Mouse (Mus musculus) mature B cell (primary cell): ENCODE results near the gene Slc38a4.

Experiments used
- in situ Hi-C: fragments of 300-500 bp; cut with MboI; formaldehyde crosslinking; loops from 2 replicates; pipeline ENCODE4 v1.14.3; 2019

Gene Slc38a4

DNA sequence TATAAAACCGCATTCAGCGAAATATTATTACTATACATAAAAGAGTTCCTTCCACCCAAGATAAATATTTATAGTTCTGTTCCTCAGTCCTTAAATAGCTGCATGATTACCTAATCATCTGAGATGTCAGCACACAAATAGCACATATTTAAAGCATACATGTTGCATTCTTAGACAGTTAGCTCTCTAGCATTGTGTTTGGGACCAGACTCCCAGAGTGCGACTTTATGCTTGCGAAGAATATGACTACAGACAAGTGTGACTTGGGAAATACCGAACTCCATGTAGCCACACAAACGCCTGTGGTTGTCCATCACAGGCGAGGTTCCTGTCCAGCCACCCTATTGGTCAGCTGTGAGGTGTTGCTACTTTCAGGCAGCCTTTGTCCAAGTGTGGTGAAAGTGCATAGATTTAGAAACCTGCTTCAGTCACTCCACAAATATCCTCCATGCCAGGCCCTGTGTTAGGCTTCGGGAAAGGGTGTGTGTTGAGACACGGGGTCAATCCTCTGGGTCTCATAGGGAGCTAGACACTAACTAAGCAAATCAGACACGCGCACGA, 40.6 kb downstream of the Slc38a4 start:
- in situ Hi-C loops, result no loop called here

GRCm38 (mm10) chr15:97011599-97012372, 44.0 kb downstream of the Slc38a4 start:
- in situ Hi-C loops, result no loop called here

- in situ Hi-C loops, result no loop called here
These were observed 46.5 kb downstream of the Slc38a4 start for GRCm38 (mm10) chr15:97009271-97009670.

- in situ Hi-C loops, result no loop called here
These were observed 50.0 kb downstream of the Slc38a4 start for GRCm38 (mm10) chr15:97005631-97006234.

- in situ Hi-C loops, result no loop called here
These were observed 51.3 kb downstream of the Slc38a4 start for GRCm38 (mm10) chr15:97004525-97004867.

GRCm38 (mm10) chr15:97003851-97004524, 51.8 kb downstream of the Slc38a4 start:
- in situ Hi-C loops, result no loop called here

DNA sequence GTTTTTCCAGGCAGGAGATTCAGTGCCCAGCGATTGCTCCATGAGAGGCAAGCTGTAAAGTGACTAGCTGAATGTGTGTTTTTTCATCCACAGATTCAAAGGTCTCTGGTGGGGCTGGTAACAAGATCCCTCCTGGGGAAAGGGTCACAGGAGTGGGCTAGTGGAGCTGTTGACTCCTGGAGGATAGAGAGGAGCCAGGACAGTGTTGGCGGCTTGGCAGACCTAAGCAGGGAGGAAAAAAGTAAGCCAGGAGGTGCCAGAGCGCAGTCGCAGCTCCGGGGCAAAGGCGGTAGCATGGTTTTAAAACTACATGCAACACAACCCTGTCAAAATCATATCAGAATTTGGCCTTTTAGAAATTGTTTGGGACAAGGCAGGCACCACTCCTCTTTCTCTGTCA, 52.6 kb downstream of the Slc38a4 start:
- in situ Hi-C loops, result no loop called here

DNA sequence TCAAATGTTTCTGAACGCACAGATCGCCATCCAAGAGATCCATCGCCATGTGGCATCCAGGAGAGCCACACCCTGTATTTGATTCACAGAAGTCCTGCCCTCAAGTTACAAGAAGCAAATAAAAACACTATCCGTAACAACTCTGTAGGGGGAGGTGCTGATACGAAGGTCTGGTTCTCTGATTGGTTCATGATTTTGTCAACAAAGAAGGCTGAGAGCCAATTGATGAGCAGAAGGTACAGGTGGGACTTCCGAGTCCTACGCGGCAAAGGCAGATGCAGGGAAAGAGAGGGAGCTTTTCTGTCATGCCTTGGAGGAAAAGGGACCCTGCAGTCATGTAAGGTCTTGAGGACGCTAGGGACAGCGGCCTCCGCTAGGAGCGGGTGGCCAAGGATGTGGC, 53.0 kb downstream of the Slc38a4 start:
- in situ Hi-C loops, result no loop called here

- in situ Hi-C loops, result no loop called here
These were observed 53.9 kb downstream of the Slc38a4 start for GRCm38 (mm10) chr15:97001886-97002285.

- in situ Hi-C loops, result no loop called here
These were observed 54.3 kb downstream of the Slc38a4 start for GRCm38 (mm10) chr15:97001416-97001815.

GRCm38 (mm10) chr15:97000319-97001251, 55.2 kb downstream of the Slc38a4 start:
- in situ Hi-C loops, result no loop called here

GRCm38 (mm10) chr15:96999401-96999800, 56.4 kb downstream of the Slc38a4 start:
- in situ Hi-C loops, result no loop called here

GRCm38 (mm10) chr15:96985618-96986017, 70.1 kb downstream of the Slc38a4 start:
- in situ Hi-C loops, result no loop called here

- in situ Hi-C loops, result no loop called here
These were observed 72.0 kb downstream of the Slc38a4 start for GRCm38 (mm10) chr15:96983581-96984330.

- in situ Hi-C loops, result no loop called here
These were observed 80.6 kb downstream of the Slc38a4 start for GRCm38 (mm10) chr15:96975125-96975524.

- in situ Hi-C loops, result no loop called here
These were observed 81.6 kb downstream of the Slc38a4 start for GRCm38 (mm10) chr15:96974131-96974530.

- in situ Hi-C loops, result no loop called here
These were observed 82.4 kb downstream of the Slc38a4 start for GRCm38 (mm10) chr15:96973370-96973769.

DNA sequence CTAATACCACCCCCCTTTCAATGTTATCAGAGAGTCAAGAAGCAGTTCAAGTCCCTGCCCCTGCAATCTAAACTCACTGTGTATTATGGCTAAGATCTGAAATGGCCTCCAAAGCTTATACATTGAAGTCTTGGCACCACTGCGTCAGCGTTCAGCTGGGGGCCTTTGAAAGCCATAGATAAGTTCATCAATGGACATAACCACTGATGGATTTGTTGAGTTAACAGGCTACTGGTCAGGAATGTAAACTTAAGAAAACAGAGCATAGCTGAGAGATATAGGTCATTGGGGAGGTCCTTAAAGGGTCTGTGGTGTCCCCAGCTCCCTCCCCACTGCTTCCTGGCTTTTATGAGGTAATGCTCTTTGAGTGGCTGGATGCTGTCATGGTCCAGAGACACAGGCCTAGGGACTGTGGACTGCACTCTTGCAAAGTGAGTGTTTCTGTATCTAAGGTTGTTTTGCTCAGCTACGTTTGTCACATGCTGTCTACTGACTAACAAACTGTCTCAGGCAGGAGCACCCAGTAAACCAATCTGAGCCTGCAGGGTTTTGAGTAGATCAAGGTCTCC, 83.0 kb downstream of the Slc38a4 start:
- in situ Hi-C loops, result no loop called here

GRCm38 (mm10) chr15:96971906-96972305, 83.8 kb downstream of the Slc38a4 start:
- in situ Hi-C loops, result no loop called here

DNA sequence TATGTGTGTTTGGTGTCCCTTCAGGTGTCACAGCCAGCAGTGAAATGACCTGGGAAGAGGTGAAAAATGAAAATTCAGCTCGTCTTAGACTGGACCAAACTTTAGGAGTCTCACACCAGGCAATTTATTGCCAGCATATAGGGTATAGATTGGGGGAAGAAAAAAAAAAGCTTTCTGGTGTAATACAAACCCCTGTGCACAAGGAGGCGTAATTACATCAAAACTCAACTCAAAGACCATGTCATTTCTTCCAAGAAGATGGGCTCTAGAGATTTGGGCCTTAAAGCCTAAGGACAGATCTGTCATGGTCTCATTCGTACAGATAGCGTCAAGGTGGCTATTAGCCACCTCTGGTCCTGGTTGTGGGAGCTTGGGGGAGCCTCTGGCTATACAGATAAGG, 86.0 kb downstream of the Slc38a4 start:
- in situ Hi-C loops, result no loop called here

- in situ Hi-C loops, result no loop called here
These were observed 87.0 kb downstream of the Slc38a4 start for GRCm38 (mm10) chr15:96968741-96969140.
